Mouse (Mus musculus): ENCODE results near the gene Slc35f1. TPM values are rescaled to one million over a fixed set of nuclear protein-coding genes. Genes with fewer than 3 reads are reported as not detected.
A peak's percentile ranks its signal among the peaks of the same experiment; 100 is the strongest.

Gene Slc35f1
- total and polyA plus RNA-seq, 3 experiments, result 0.46 to 1.3 (median 0.98) TPM

- no peak for DNase-seq
Measured at GRCm38 (mm10) chr10:53101412-53101811, 411.1 kb downstream of the Slc35f1 start.

- no peak for DNase-seq
Measured at GRCm38 (mm10) chr10:53102423-53102822, 412.1 kb downstream of the Slc35f1 start.

DNA sequence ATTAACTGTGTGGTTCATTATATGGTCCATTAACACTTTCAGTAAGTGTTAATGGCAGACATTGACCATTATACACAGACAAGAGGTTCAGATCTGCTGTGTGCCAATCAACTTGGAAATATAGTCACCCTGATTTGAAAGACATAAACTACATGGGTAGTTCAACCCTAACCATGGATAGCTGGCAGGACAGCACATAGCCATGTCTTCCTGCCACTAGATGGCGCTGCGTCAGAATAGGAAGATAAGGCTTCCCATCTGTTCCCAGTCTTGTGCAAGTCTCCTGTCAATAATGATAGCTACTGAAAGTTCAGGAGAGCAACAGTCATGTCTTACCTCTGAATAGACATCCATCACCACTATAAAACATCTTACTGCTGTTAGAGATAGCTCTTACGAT is 424.7 kb downstream of the Slc35f1 start:
- peak; percentile 66 for DNase-seq

DNA sequence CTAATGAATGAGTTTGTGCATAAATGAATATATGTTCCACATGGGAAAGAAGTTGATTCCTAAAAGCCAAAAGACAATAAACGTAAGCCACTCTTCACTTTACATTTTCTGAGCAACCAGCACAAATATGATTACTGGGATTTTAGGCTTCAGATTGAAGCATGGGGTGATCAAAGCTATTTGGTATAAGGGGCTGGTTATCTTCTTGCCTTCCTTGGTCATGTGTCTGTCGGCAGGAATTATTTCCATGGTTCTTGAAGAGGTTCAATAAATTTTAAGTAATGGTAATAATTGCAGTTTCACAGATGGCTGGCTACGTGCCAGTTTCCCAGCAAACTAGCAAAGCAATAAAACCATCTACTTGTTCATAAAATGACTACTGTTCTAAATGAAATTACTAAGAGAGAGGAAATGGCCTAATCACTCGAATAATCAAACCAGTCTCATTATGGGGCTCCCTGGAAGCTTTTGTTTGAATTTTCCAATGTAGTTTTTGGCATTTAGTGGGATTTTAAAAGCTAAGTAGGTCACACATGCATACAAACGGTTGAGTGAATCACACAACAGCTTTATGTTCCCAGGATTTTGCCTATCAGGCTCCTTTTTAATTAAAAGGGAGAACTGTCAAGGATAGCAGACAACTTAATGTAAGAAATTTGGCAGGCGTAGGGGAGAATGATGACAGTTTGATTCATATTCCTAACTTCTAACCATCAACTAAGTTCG is 425.5 kb downstream of the Slc35f1 start:
- no peak for DNase-seq

DNA sequence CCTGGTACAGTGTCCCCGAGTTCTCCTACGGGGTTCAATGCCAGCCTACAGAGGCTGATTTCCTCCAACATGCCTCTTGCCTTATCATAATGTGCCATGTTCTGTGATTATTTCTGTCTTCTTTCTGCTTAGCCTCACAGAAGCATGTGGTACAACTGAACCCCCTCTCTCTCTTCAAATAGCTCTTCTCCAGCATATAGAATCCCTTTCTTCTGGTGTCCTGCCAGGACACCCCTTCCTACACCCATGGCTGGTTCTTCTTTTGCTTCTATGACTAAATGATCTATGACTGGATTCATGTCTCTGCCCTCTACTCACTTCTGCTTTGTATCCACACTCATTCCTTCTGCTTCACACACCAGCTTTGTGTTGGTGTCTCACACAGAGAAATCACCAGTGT is 430.3 kb downstream of the Slc35f1 start:
- DNase-seq, result no peak

DNA sequence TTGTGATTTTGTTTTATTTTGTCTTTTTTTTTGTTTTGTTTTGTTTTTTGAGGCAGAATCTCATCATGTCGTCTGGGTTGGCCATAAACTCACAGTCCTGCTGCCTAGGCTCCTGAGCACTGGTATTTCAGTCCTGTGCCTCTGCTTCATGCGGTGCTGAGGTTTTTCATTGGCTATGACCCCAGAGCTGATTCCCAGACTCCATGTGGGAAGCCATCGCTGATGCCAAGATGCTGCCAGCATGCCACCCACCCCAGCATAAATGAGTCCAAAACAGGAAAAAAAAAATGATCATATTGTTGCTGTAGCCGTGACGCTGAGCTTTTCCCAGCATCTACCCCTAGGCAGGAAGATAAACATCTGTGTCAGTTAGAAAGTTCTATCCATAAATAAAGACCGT is 434.0 kb downstream of the Slc35f1 start:
- no peak for DNase-seq

DNA sequence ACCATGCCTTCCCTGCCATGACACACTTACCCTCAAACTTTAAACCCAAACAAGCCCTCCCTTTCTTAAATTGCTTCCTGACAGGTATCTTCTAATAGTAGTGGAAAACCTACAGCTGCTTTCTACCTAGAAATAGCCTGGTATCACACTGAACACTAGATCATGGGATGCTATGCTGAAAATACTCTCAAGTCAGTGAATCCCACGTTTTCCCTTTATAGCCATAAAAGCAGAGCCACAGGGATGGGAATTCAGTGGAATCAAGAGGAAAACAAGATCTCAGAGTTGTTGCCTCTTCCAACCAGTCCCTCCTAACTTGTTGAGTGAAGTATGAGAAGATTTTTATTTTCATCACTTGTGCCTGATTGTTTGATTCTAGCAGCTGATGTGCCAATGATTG is 442.4 kb downstream of the Slc35f1 start:
- DNase-seq, result no peak

GRCm38 (mm10) chr10:53150321-53150720 is 460.0 kb downstream of the Slc35f1 start:
- DNase-seq, result no peak

GRCm38 (mm10) chr10:53150916-53151315 is 460.6 kb downstream of the Slc35f1 start:
- DNase-seq, result no peak

GRCm38 (mm10) chr10:53156374-53156773 is 466.0 kb downstream of the Slc35f1 start:
- no peak for DNase-seq

DNA sequence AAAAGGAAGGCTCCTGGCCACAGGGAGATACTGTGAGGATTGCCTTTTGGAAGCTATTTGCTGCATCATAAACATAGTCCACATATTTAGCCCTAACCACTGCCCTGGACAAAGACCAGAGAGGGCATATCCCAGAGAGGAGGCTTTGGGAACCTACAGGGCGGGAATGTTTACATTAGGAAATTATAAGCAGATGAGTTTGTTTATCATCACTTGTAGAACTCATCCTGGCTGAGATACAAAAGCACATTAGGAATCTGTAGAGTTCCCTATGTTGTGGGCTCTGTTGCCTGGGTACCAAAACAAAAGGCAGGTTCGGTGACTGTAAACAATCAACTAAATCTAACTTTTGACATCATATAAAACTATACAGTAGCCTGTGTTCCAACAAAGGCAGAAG is 467.4 kb downstream of the Slc35f1 start:
- no peak for DNase-seq

Measured in adrenal gland, adult 2 months (tissue).